Mouse (Mus musculus) MEL (cell line): ENCODE measurements around the gene A530016L24Rik.

Source experiments
- EP300 ChIP-seq, 2 experiments: IDR thresholded peaks; 2 replicates each; pipeline ENCODE4 v1.6.1; 2011; ENCODE audit warnings: improper control_type of control experiment in 2 of 2, low read length in 2 of 2, low read depth in 1 of 2, mild to moderate bottlenecking in 1 of 2
- USF1 ChIP-seq: IDR thresholded peaks from 2 replicates; pipeline ENCODE4 v1.6.1; 2014; ENCODE audit warnings: low read depth, mild to moderate bottlenecking, inconsistent platforms, low read length, improper control_type of control experiment, moderate library complexity

DNA sequence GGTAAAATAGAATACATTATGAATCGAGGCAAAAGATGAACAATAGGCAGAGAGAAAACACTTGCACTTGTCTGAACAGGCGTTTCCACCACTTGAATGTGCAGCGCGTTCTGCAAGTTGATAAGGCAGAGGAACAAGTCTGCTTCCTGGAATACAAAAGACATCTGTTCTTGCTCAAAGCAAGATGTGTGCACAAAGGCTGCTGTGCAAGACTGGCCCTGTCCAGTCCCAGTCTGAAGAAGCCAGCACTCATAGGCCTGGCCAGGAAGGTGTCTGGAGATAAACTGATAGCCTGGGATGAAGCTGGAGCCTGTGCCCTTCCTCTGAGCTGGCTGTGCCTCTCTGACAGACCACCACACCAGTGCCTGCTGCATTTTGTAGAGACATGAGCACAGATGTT, 28.9 kb downstream of the A530016L24Rik start:
- TF ChIP-seq USF1 = no peak
- TF ChIP-seq EP300 (IDR thresholded peaks at IDR 0.05; ENCODE audit: low read depth in 1 of 2, low read length in 2 of 2) = no peak
